Mouse (Mus musculus) neural tube, embryonic 12.5 days (tissue): ENCODE results near the gene Tsc2. TPM values are rescaled to one million over a fixed set of nuclear protein-coding genes. Genes with fewer than 3 reads are reported as not detected.

Experiments used
- ATAC-seq: fragments of 200-750 bp; cut with Nextera tagmentation; 2 replicates; pipeline ENCODE4 v1.8.0; 2017; ENCODE audit warnings: low read depth, mild to moderate bottlenecking, moderate TSS enrichment, moderate library complexity; ENCODE audit not compliant: low FRiP score
- H3K27ac ChIP-seq: fragments of 300-500 bp; sonication (generic); 2 replicates; pipeline ENCODE4 v1.5.1; 2016
- H3K27me3 ChIP-seq: fragments of 300-500 bp; sonication (generic); replicated peaks from 2 replicates; pipeline ENCODE4 v1.6.1; 2016; ENCODE audit warnings: mild to moderate bottlenecking
- H3K36me3 ChIP-seq: fragments of 300-500 bp; sonication (generic); 2 replicates; pipeline ENCODE4 v1.6.1; 2016; ENCODE audit warnings: mild to moderate bottlenecking
- H3K4me1 ChIP-seq: fragments of 300-500 bp; sonication (generic); 2 replicates; pipeline ENCODE4 v1.6.1; 2016
- H3K4me2 ChIP-seq: fragments of 300-500 bp; sonication (generic); replicated peaks from 2 replicates; pipeline ENCODE4 v1.6.1; 2016; ENCODE audit warnings: mild to moderate bottlenecking
- H3K4me3 ChIP-seq: fragments of 300-500 bp; sonication (generic); 2 replicates; pipeline ENCODE4 v1.5.1; 2016
- H3K9ac ChIP-seq: fragments of 300-500 bp; sonication (generic); 2 replicates; pipeline ENCODE4 v1.6.1; 2016; ENCODE audit warnings: mild to moderate bottlenecking
- H3K9me3 ChIP-seq: fragments of 300-500 bp; sonication (generic); 2 replicates; pipeline ENCODE4 v1.6.1; 2016; ENCODE audit warnings: mild to moderate bottlenecking
- WGBS: fragments of 180-500 bp; shearing (Covaris S2); methylation state at CpG from one replicate; pipeline ENCODE4 v1.1.7; 2016; 5-methylcytosine and 5-hydroxymethylcytosine counted together
- polyA plus RNA-seq: library from polyadenylated mRNA; unstranded; fragments of >200 nt; fragmentation: Nextera tagmentation; extraction: Ambion mirVana; gene quantifications from 2 replicates; pipeline ENCODE4 v1.2.1, GENCODE M21; 2016

Gene Tsc2
- polyA plus RNA-seq, 1 experiment from 2014 or later: 66.5 TPM

- Histone ChIP-seq H3K9me3 (no peaks in the 10 kb centered on the region), H3K4me2 (no peak overlapping the region), H3K36me3 (peaks cover 20% of the 10 kb centered on the region), H3K9ac (no peak overlapping the region), H3K27ac (no peak overlapping the region), H3K27me3 (no peaks in the 10 kb centered on the region), H3K4me3 (no peak overlapping the region), H3K4me1 (peaks cover 15% of the 10 kb centered on the region)
- no peak for ATAC-seq
- WGBS: 96% methylated on average over 11 of the region's 11 CpGs
Observed at GRCm38 (mm10) chr17:24633831-24634230, 1.4 kb upstream of the Tsc2 start.

GRCm38 (mm10) chr17:24632813-24633449, 501 bp upstream of the Tsc2 start:
- no peak overlapping the region for H3K27ac ChIP-seq
- WGBS: 13% methylated on average over 22 of the region's 22 CpGs

GRCm38 (mm10) chr17:24630072-24630471, 2.4 kb downstream of the Tsc2 start:
- no peak overlapping the region for H3K4me3 ChIP-seq
- no peak for ATAC-seq
- peaks cover 41% of the 10 kb centered on the region for H3K36me3 ChIP-seq
- H3K9ac ChIP-seq: no peak overlapping the region
- no peaks in the 10 kb centered on the region for H3K9me3 ChIP-seq
- H3K27ac ChIP-seq: no peak overlapping the region
- no peaks in the 10 kb centered on the region for H3K27me3 ChIP-seq
- no peak overlapping the region for H3K4me2 ChIP-seq
- 87% methylated on average over 14 of the region's 14 CpGs for WGBS
- H3K4me1 ChIP-seq: peaks cover 15% of the 10 kb centered on the region

More at GRCm38 (mm10) chr17:24632813-24633449, 501 bp upstream of the Tsc2 start:
- H3K4me3 ChIP-seq: peak overlapping the region; percentile 72
- H3K27me3 ChIP-seq: no peaks in the 10 kb centered on the region
- peaks cover 20% of the 10 kb centered on the region for H3K36me3 ChIP-seq
- peak; percentile 46 for ATAC-seq
- peak overlapping the region; percentile 81 for H3K4me2 ChIP-seq
- peak overlapping the region; percentile 72 for H3K9ac ChIP-seq
- H3K9me3 ChIP-seq: no peaks in the 10 kb centered on the region
- H3K4me1 ChIP-seq: peaks cover 15% of the 10 kb centered on the region

GRCm38 (mm10) chr17:24628646-24629045, 3.8 kb downstream of the Tsc2 start:
- no peak for ATAC-seq
- no peak overlapping the region for H3K27ac ChIP-seq
- no peak overlapping the region for H3K9ac ChIP-seq
- peaks cover 15% of the 10 kb centered on the region for H3K4me1 ChIP-seq
- H3K36me3 ChIP-seq: peaks cover 55% of the 10 kb centered on the region
- no peak overlapping the region for H3K4me2 ChIP-seq
- WGBS: 51% methylated on average over 5 of the region's 5 CpGs
- no peaks in the 10 kb centered on the region for H3K9me3 ChIP-seq
- no peaks in the 10 kb centered on the region for H3K27me3 ChIP-seq
- no peak overlapping the region for H3K4me3 ChIP-seq

- Histone ChIP-seq H3K27me3 (no peaks in the 10 kb centered on the region), H3K9me3 (no peaks in the 10 kb centered on the region), H3K27ac (no peak overlapping the region), H3K4me3 (no peak overlapping the region), H3K4me1 (no peaks in the 10 kb centered on the region), H3K36me3 (peaks cover 84% of the 10 kb centered on the region), H3K4me2 (no peak overlapping the region), H3K9ac (no peak overlapping the region)
- WGBS: 94% methylated on average over 8 of the region's 8 CpGs
- ATAC-seq: no peak
Observed at GRCm38 (mm10) chr17:24625472-24625871, 7.0 kb downstream of the Tsc2 start.

GRCm38 (mm10) chr17:24617561-24618194, 14.8 kb downstream of the Tsc2 start:
- ATAC-seq: no peak
- Histone ChIP-seq H3K9ac (no peak overlapping the region), H3K27me3 (no peaks in the 10 kb centered on the region), H3K4me3 (no peak overlapping the region), H3K4me2 (no peak overlapping the region), H3K9me3 (no peaks in the 10 kb centered on the region), H3K36me3 (peaks cover 92% of the 10 kb centered on the region), H3K27ac (no peak overlapping the region), H3K4me1 (no peaks in the 10 kb centered on the region)
- 89% methylated on average over 14 of the region's 14 CpGs for WGBS

- no peak overlapping the region for H3K9ac ChIP-seq
- no peak for ATAC-seq
- H3K9me3 ChIP-seq: no peaks in the 10 kb centered on the region
- H3K27me3 ChIP-seq: no peaks in the 10 kb centered on the region
- no peak overlapping the region for H3K27ac ChIP-seq
- H3K4me3 ChIP-seq: no peak overlapping the region
- H3K4me2 ChIP-seq: no peak overlapping the region
- peaks cover 75% of the 10 kb centered on the region for H3K36me3 ChIP-seq
- no peaks in the 10 kb centered on the region for H3K4me1 ChIP-seq
- WGBS: 88% methylated on average over 2 of the region's 2 CpGs
Observed at GRCm38 (mm10) chr17:24610711-24611110, 21.7 kb downstream of the Tsc2 start.

- H3K4me3 ChIP-seq: no peak overlapping the region
- H3K27ac ChIP-seq: no peak overlapping the region
- no peaks in the 10 kb centered on the region for H3K27me3 ChIP-seq
- no peak overlapping the region for H3K9ac ChIP-seq
- peaks cover 75% of the 10 kb centered on the region for H3K36me3 ChIP-seq
- no peak for ATAC-seq
- WGBS: 98% methylated on average over 8 of the region's 8 CpGs
- no peaks in the 10 kb centered on the region for H3K9me3 ChIP-seq
- no peak overlapping the region for H3K4me2 ChIP-seq
- H3K4me1 ChIP-seq: no peaks in the 10 kb centered on the region
Observed at GRCm38 (mm10) chr17:24608874-24609273, 23.6 kb downstream of the Tsc2 start.

- Histone ChIP-seq H3K27me3 (no peaks in the 10 kb centered on the region), H3K9me3 (no peaks in the 10 kb centered on the region), H3K9ac (no peak overlapping the region), H3K4me1 (no peaks in the 10 kb centered on the region), H3K27ac (no peak overlapping the region), H3K4me2 (no peak overlapping the region), H3K4me3 (no peak overlapping the region), H3K36me3 (peaks cover 75% of the 10 kb centered on the region)
- WGBS: 97% methylated on average over 4 of the region's 4 CpGs
- no peak for ATAC-seq
Observed at GRCm38 (mm10) chr17:24608370-24608769, 24.1 kb downstream of the Tsc2 start.

GRCm38 (mm10) chr17:24604557-24604956, 27.9 kb downstream of the Tsc2 start:
- Histone ChIP-seq H3K36me3 (peaks cover 97% of the 10 kb centered on the region), H3K4me3 (no peak overlapping the region), H3K9ac (no peak overlapping the region), H3K27ac (no peak overlapping the region), H3K27me3 (no peaks in the 10 kb centered on the region), H3K4me1 (no peaks in the 10 kb centered on the region), H3K9me3 (no peaks in the 10 kb centered on the region), H3K4me2 (no peak overlapping the region)
- no peak for ATAC-seq
- whole genome bisulfite sequencing: 92% methylated on average over 3 of the region's 3 CpGs

- Histone ChIP-seq H3K9me3 (no peaks in the 10 kb centered on the region), H3K9ac (no peak overlapping the region), H3K27me3 (no peaks in the 10 kb centered on the region), H3K4me1 (no peaks in the 10 kb centered on the region), H3K4me2 (no peak overlapping the region), H3K36me3 (peaks cover 100% of the 10 kb centered on the region), H3K27ac (no peak overlapping the region), H3K4me3 (no peak overlapping the region)
- WGBS: 92% methylated on average over 8 of the region's 8 CpGs
- no peak for ATAC-seq
Observed at GRCm38 (mm10) chr17:24603961-24604360, 28.5 kb downstream of the Tsc2 start.

GRCm38 (mm10) chr17:24600502-24600901, 31.9 kb downstream of the Tsc2 start:
- Histone ChIP-seq H3K9me3 (no peaks in the 10 kb centered on the region), H3K4me2 (no peak overlapping the region), H3K9ac (no peak overlapping the region), H3K4me1 (no peaks in the 10 kb centered on the region), H3K36me3 (peaks cover 99% of the 10 kb centered on the region), H3K4me3 (no peak overlapping the region), H3K27ac (no peak overlapping the region), H3K27me3 (no peaks in the 10 kb centered on the region)
- no peak for ATAC-seq
- WGBS: 94% methylated on average over 4 of the region's 4 CpGs

- H3K36me3 ChIP-seq: peaks cover 99% of the 10 kb centered on the region
Observed at GRCm38 (mm10) chr17:24597989-24598388, 34.4 kb downstream of the Tsc2 start.

More at GRCm38 (mm10) chr17:24597989-24598388, 34.4 kb downstream of the Tsc2 start:
- ATAC-seq: no peak
- 93% methylated on average over 3 of the region's 3 CpGs for WGBS
- Histone ChIP-seq H3K9ac (no peak overlapping the region), H3K27me3 (no peaks in the 10 kb centered on the region), H3K4me2 (no peak overlapping the region), H3K4me1 (no peaks in the 10 kb centered on the region), H3K4me3 (no peak overlapping the region), H3K9me3 (no peaks in the 10 kb centered on the region), H3K27ac (no peak overlapping the region)
